Mouse (Mus musculus) limb, embryonic 10.5 days (tissue): ENCODE measurements around the gene Jakmip3. TPM values are rescaled to one million over a fixed set of nuclear protein-coding genes. Genes with fewer than 3 reads are reported as not detected.

Experiments
- DNase-seq: peaks from one replicate; pipeline ENCODE4 v3.0.0-alpha.2; 2017; ENCODE audit warnings: low spot score
- H3K27ac ChIP-seq: fragments of 300-500 bp; sonication (generic); 2 replicates; pipeline ENCODE4 v1.5.1; 2016; ENCODE audit warnings: mild to moderate bottlenecking
- H3K27me3 ChIP-seq: fragments of 300-500 bp; sonication (generic); 2 replicates; pipeline ENCODE4 v1.6.1; 2016; ENCODE audit warnings: low read depth, mild to moderate bottlenecking; ENCODE audit not compliant: poor library complexity, severe bottlenecking
- H3K36me3 ChIP-seq: fragments of 300-500 bp; sonication (generic); 2 replicates; pipeline ENCODE4 v1.6.1; 2016; ENCODE audit warnings: mild to moderate bottlenecking, moderate library complexity
- H3K4me1 ChIP-seq: fragments of 300-500 bp; sonication (generic); 2 replicates; pipeline ENCODE4 v1.6.1; 2016
- H3K4me3 ChIP-seq: fragments of 300-500 bp; sonication (generic); 2 replicates; pipeline ENCODE4 v1.5.1; 2016; ENCODE audit warnings: mild to moderate bottlenecking, moderate library complexity
- H3K9me3 ChIP-seq: fragments of 300-500 bp; sonication (generic); replicated peaks from 2 replicates; pipeline ENCODE4 v1.6.1; 2016; ENCODE audit warnings: mild to moderate bottlenecking
- WGBS: fragments of 180-500 bp; shearing (Covaris S2); methylation state at CpG from one replicate; pipeline ENCODE4 v1.1.7; 2016; 5-methylcytosine and 5-hydroxymethylcytosine counted together
- polyA plus RNA-seq: library from polyadenylated mRNA; unstranded; fragments of >200 nt; fragmentation: Nextera tagmentation; extraction: Ambion mirVana; gene quantifications from 2 replicates; pipeline ENCODE4 v1.2.1, GENCODE M21; 2016

Gene Jakmip3
- polyA plus RNA-seq, 1 experiment from 2014 or later: 0.15 TPM

GRCm38 (mm10) chr7:139125881-139126280 lies 185.4 kb downstream of the Jakmip3 start:
- WGBS: 90% methylated on average over 4 of the region's 4 CpGs
- no peaks in the 10 kb centered on the region for H3K9me3 ChIP-seq
- H3K36me3 ChIP-seq: no peaks in the 10 kb centered on the region
- 0 out of 2 replicates have a peak, but pooled peaks cover 3% of the 10 kb centered on the region for H3K27me3 ChIP-seq
- no peak overlapping the region for H3K4me3 ChIP-seq
- DNase-seq: no peak
- no peak overlapping the region for H3K27ac ChIP-seq
- H3K4me1 ChIP-seq: peaks cover 25% of the 10 kb centered on the region

- 0 out of 2 replicates have a peak, but pooled peaks cover 3% of the 10 kb centered on the region for H3K27me3 ChIP-seq
- DNase-seq: no peak
- no peaks in the 10 kb centered on the region for H3K36me3 ChIP-seq
- H3K4me1 ChIP-seq: peaks cover 32% of the 10 kb centered on the region
- no peak overlapping the region for H3K4me3 ChIP-seq
- no peak overlapping the region for H3K27ac ChIP-seq
- 84% methylated on average over 7 of the region's 7 CpGs for WGBS
- no peaks in the 10 kb centered on the region for H3K9me3 ChIP-seq
Observed at GRCm38 (mm10) chr7:139126549-139126948, 186.0 kb downstream of the Jakmip3 start.

DNA sequence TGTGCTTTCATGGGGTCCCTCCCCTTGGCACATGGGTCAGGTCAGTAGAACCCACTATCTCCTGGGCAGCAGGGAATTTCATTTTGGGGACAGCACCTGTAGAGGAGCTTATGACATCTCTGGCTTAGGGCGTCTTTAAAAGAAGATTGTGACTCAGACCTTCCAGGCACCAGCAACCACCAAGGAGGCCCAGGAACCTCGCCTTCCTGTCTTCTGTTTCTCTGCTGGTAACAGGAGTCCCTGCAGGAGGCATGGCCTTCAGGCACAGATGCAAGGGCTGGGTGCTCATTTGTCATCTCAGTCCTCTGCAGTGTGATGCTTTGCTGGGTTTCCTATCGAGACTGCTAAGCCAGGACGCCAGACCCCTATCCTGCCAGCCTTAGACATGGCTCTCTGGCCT lies 188.5 kb downstream of the Jakmip3 start:
- Histone ChIP-seq H3K27me3 (no peaks in the 10 kb centered on the region), H3K27ac (no peak overlapping the region), H3K36me3 (no peaks in the 10 kb centered on the region), H3K4me3 (no peak overlapping the region), H3K4me1 (peaks cover 33% of the 10 kb centered on the region), H3K9me3 (no peaks in the 10 kb centered on the region)
- 84% methylated on average over 4 of the region's 4 CpGs for WGBS
- DNase-seq: no peak

- peak overlapping the region; percentile 10; the same call in 1 of the 2 replicates for H3K27ac ChIP-seq
Observed at GRCm38 (mm10) chr7:139130361-139130760, 189.8 kb downstream of the Jakmip3 start.

GRCm38 (mm10) chr7:139131538-139131937 lies 191.0 kb downstream of the Jakmip3 start:
- Histone ChIP-seq H3K4me1 (peaks cover 47% of the 10 kb centered on the region), H3K36me3 (no peaks in the 10 kb centered on the region), H3K27ac (peak overlapping the region; percentile 10; the same call in 1 of the 2 replicates), H3K9me3 (no peaks in the 10 kb centered on the region), H3K27me3 (no peaks in the 10 kb centered on the region), H3K4me3 (no peak overlapping the region)
- 73% methylated on average over 8 of the region's 8 CpGs for WGBS
- DNase-seq: no peak

More at GRCm38 (mm10) chr7:139130361-139130760, 189.8 kb downstream of the Jakmip3 start:
- peaks cover 36% of the 10 kb centered on the region for H3K4me1 ChIP-seq
- DNase-seq: no peak
- H3K4me3 ChIP-seq: no peak overlapping the region
- H3K36me3 ChIP-seq: no peaks in the 10 kb centered on the region
- 49% methylated on average over 6 of the region's 6 CpGs for WGBS
- no peaks in the 10 kb centered on the region for H3K27me3 ChIP-seq
- H3K9me3 ChIP-seq: no peaks in the 10 kb centered on the region

DNA sequence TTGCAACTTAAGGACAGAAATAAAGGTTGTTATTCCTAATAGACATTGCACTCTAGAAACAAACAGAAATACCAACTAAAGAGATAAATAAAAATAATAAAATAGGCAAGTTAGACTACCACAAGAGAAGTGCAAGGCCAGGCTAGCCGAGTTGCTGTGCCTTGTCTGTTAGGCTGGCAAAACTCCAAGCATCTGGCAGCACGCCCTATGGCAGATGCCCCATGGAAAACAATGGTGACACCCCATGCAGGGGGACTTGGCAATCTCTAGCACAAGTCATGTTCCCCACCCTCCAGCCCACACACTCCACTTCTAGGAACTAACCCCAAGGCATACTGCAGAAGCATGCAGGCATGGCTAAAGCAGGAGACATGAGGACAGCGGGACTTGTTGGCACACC lies 192.9 kb downstream of the Jakmip3 start:
- Histone ChIP-seq H3K27me3 (no peaks in the 10 kb centered on the region), H3K9me3 (no peaks in the 10 kb centered on the region), H3K36me3 (no peaks in the 10 kb centered on the region), H3K27ac (no peak overlapping the region), H3K4me1 (peaks cover 40% of the 10 kb centered on the region), H3K4me3 (no peak overlapping the region)
- no peak for DNase-seq
- WGBS: 91% methylated on average over 3 of the region's 3 CpGs

Other genes with a start within 250 kb of the Jakmip3 start
- gene Ppp2r2d, start 94.7 kb upstream of the Jakmip3 start, polyA plus RNA-seq: 50.9 and 51.9 TPM in 2 replicates
- gene Mapk1ip1, start 94.5 kb upstream of the Jakmip3 start, polyA plus RNA-seq: 8.0 and 9.4 TPM in 2 replicates
- 110 and 112 TPM in 2 replicates for gene Bnip3, start 31.2 kb upstream of the Jakmip3 start, polyA plus RNA-seq
- 19.6 and 32.8 TPM in 2 replicates for gene Dpysl4, start 145.3 kb downstream of the Jakmip3 start, polyA plus RNA-seq